Mouse (Mus musculus) forelimb bud, embryonic 11.5 days (tissue): ENCODE data around the gene Alkbh4.
A peak's percentile ranks its signal among the peaks of the same experiment; 100 is the strongest.
"Not testable (repeated sequence)": the region's sequence is repeated elsewhere in the genome, so short reads cannot be mapped to it uniquely, and the experiment has no call there.

ENCODE experiments used
- DNase-seq: peaks from one replicate; pipeline ENCODE4 v3.0.0-alpha.2; 2012; ENCODE audit warnings: low read depth, low spot score

Alkbh4 gene

GRCm38 (mm10) chr5:136135571-136136291 lies at the start of gene Alkbh4, which contains the start of gene Lrwd1:
TSS of gene Alkbh4 (plus strand) at chr5:136136146.
TSS of gene Lrwd1 (minus strand) at chr5:136136074.
- DNase-seq: peak; percentile 94

GRCm38 (mm10) chr5:136086290-136086689 lies 49.7 kb upstream of the Alkbh4 start:
- no peak for DNase-seq

DNA sequence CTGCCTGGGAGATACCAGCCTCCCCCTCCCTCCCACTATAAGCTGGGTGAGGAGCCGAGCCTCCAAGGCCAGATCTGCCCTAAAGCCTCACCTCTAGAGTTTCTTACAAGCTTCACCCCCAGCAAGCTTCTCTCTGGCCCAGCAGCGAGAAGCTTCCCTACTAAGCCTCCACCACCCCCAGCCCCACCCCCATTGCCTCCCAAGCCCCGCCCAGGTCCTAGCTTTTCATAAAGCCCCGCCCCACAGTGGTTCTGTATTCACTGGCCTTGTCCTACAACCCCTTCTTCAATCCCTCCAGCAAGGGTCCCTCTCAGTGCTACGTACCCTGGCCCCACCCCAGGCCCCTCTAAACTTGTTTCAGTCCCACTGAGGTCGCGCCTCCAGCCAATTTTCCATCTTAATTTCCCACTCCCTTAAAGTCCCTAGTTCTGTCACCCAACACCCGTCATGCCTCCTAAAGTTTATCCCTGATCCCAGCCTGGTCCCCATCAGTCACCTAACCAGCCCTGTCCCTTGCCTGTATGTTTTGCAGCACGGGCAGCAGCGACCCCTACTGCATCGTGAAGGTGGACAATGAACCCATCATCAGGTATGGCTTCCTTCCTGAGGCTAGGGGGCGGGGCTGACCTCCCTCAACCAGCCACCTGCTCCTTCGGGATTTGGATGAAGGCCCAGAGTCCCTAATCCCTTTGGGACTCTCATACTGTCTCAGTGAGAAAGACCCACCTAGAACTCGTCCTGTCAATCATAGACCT lies 46.9 kb upstream of the Alkbh4 start:
- no peak for DNase-seq

DNA sequence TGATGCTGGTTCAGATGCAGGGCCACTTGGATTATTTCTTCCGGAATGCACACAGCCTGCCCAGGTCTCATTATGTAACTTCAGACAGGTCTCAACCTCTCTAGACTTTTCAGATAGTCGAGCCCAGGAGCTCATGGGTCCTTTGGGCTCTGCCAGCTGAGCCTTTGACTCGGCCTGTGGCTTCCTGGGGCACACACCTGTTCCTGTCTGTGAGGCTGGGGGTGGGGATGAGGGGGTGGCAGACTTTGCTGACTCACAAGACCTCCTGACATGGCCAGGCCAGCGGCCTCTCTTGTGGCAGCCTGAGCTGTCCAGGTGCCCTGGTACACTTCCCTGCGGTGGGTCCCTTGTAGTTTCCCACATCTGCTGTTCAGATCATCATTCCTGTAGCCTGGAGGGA lies 44.0 kb upstream of the Alkbh4 start:
- no peak for DNase-seq

DNA sequence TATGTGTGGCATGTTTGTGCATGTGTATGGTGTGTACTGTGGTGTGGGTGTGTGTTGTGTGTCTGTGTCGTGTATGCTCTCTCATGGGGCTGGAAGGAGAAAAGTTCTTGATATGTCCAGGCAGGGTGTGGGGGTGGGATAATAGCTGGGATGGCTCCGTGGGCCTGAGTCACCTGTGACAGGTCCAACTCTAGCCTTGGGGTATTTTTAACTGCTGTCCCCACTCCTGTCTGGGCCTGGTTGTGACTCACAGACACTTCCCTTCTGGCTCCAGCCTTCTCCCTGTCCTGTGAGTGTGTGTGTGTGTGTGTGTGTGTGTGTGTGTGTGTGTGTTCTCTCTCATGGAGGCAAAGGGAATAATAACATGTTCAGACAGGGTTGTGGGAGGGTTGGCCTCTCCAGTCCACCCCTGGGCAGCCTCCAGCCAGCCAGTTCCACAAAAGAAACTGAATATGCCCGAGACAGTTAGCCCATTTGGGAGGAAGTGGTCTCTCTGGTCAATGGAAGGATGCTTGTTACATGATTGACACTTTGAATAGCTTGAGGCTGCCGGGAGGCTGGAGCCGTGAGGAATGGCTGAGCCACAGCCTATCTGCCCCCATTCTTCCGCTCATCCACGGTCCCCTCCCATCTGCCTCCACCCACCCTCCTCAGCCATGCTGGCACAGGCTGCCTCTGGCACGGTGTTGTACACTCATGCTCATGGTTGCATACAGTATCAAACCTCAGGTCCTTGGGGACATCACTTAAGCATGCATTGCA lies 41.5 kb upstream of the Alkbh4 start:
- no peak for DNase-seq

- no peak for DNase-seq
These were observed 40.9 kb upstream of the Alkbh4 start for GRCm38 (mm10) chr5:136095089-136095488.

DNA sequence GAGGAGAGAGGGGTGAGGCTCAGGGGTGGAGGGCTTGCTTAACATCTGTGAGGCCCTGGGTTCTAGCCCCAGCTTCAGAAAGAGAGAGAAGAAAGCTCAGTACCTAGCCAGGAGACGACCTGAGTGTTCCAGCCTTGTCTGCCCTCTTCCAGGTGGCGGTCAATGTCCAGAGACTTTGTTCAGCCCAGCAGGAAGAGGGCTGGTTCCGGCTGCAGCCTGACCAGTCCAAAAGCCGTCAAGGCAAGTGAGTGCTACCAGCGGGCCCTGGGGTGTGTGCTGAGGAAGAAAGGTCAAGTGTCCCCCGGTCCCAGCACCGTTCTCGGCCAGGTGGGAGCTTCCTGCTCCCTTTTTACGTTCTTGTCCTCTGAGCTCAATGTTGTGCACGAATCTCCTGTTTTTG lies 37.4 kb upstream of the Alkbh4 start:
- no peak for DNase-seq

GRCm38 (mm10) chr5:136102099-136102820 lies 33.7 kb upstream of the Alkbh4 start:
- DNase-seq: peak; percentile 88

GRCm38 (mm10) chr5:136104511-136104910 lies 31.4 kb upstream of the Alkbh4 start:
- peak; percentile 55 for DNase-seq

DNA sequence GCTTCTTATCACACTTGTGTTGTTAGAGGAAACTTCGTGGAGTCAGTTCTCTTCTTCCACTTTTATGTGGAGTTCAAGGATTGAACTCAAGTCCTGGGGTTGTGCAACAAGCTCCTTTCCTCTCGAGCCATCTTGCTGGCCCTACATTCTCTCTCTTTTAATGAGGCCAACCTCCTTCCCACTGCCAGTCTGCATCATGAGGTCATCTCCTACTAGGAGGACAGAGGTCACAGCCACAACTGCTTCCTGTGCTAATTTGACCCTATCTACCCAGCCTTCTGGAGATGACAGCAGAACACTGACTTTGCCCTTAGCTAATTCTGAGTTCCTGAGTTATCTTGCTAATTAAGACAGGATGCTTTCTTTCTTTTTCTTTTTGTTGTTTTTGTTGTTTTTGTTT lies 27.5 kb upstream of the Alkbh4 start:
- DNase-seq: no peak

DNA sequence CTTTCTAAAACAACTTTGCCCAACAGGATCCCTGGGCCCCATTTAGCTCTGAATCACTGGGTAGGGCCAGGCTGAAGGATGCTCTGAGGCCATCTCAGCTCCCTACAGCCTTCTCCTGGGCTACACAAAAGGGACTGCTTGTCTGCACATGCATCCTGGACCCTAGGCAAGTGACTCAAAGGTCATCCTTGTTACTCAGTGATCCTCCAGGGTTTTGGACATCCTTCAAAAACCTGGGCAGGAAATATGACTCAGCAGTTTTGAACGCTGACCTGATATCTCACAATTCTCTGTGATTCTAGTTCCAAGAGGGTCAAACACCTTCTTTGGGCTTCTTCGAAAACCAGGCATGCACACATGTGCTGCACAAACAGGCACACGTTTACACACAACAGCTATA lies 26.9 kb upstream of the Alkbh4 start:
- no peak for DNase-seq

DNA sequence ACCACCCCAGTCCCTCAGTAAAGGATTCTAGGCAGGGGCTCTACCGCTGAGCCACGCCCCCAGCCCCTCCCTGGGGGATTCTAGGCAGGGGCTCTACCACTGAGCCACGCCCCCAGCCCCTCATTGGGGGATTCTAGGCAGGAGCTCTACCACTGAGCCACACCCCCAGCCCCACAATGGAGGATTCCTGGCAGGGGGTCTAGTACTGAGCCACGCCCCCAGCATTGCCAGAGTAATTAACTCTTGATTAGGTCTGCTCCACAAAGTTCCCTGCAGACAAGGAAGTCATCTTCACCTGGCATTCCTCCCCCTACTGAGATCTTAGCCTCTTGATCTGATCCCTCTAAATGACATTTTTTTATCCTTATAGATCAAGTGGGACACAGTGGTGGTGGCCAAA lies 22.4 kb upstream of the Alkbh4 start:
- not testable (repeated sequence) for DNase-seq

GRCm38 (mm10) chr5:136115891-136116783 lies 19.8 kb upstream of the Alkbh4 start, which contains the start of gene Polr2j:
TSS of gene Polr2j (plus strand) at chr5:136116631.
- DNase-seq: peak; percentile 96

- no peak for DNase-seq
These were observed 19.2 kb upstream of the Alkbh4 start for GRCm38 (mm10) chr5:136116784-136117112.

- DNase-seq: no peak
These were observed 13.8 kb upstream of the Alkbh4 start for GRCm38 (mm10) chr5:136122165-136122564.

DNA sequence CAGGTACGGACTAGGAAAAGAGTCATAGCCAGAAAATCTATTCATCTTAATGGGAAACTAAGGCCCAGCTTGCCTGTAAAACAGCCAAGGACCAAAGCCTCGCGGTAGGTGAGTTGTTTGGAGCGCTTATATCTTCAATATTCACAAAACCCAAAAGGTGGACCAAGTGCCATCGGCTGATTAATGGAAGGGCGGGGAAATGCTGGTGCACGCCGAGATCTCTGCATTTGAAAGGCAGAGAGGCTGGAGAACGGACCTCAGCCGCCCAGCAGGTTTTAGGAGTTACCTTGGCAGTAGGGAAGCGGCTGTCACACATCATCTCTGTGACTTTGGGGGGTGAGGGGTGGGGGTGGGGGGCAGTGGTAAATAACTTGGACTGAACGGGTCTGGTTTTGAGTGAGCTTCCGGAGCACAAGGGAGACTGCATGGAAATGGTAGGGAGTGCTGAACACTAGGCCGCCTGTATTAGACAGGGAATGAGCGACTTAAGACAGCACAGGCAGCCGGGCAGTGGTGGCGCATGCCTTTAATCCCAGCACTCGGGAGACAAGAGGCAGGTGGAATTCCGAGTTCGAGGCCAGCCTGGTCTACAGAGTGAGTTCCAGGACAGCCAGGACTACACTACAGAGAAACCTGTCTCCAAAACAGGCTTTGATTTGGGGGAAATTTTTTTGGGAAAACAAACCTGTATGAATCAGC lies 495 bp downstream of the Alkbh4 start:
- no peak for DNase-seq

DNA sequence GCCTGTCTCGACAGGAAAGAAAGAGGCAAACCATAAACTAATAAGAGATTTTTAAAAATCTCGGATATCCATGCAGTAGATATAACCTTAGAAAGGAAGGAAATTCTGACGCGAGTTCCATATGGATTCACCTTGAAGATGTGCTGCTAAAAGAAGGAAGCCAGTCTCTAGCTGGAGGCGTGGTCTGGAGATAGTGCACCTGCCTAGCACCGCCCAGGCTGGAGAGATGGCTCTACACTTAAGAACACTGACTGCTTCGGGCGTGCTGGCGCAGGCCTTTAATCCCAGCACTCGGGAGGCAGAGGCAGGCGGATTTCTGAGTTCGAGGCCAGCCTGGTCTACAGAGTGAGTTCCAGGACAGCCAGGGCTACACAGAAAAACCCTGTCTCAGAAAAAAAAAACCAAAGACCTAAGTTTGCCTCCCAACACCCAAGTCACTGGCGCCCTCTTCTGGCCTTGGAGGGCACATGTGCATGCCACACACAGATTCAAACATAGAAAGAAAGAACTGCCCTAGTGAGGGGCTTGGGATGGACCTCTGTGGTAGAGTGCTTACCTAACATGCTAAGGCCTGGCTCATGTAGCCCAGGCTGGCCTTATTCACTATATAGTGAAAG lies 1.8 kb downstream of the Alkbh4 start:
- peak; percentile 43 for DNase-seq

DNA sequence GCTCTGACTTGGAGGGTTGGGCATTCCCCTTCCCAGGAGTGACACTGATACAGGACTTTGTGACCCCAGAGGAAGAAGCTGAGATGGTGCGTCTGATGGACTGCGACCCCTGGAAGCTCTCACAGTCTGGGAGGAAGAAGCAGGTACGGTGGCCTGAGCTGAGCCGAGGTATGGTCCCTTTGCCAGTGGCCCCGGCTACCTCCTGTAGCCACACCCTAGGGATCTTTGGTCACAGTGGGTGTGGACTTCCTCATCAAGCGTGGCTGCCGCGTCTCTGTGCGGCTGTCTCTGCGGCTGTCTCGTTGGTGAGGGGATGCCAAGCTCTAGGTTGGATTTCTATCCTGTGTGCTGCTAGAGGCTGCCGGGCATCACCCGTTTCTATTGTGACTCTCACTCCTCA lies 3.4 kb downstream of the Alkbh4 start:
- no peak for DNase-seq

DNA sequence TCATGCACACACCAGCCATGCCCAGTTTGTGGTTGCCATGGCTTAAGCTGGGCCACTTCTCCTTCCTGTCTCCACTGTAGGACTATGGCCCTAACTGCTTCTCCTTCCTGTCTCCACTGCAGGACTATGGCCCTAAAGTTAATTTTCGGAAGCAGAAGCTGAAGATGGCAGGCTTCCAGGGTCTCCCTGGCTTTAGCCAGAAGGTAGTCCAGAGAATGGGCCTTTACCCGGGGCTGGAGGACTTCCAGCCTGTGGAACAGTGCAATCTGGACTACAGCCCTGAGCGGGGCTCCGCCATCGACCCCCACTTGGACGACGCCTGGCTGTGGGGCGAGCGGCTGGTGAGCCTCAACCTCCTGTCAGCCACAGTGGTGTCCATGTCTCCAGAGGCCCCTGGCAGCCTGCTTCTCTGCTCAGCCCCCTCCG lies 4.1 kb downstream of the Alkbh4 start:
- DNase-seq: no peak

GRCm38 (mm10) chr5:136142746-136143145 lies 6.8 kb downstream of the Alkbh4 start:
- no peak for DNase-seq
